Mouse (Mus musculus) left cerebral cortex, adult 9 months (tissue): ENCODE results near the gene 2700049A03Rik.
"Not testable (repeated sequence)": the region's sequence is repeated elsewhere in the genome, so short reads cannot be mapped to it uniquely, and the experiment has no call there.

Experiments used
- DNase-seq, 2 experiments: peaks; one replicate each; pipeline ENCODE4 v3.0.0; 2022; ENCODE audit warnings: low spot score in 2 of 2

2700049A03Rik gene

GRCm38 (mm10) chr12:71136130-71136973, at the start of gene 2700049A03Rik, which contains the start of gene Timm9:
2700049A03Rik (plus strand) TSS chr12:71136848.
Timm9 (minus strand) TSS chr12:71136684.
- DNase-seq = peak; percentile 58 to 83

- not testable (repeated sequence) for DNase-seq
Observed at GRCm38 (mm10) chr12:71104275-71104674, 32.4 kb upstream of the 2700049A03Rik start.

- DNase-seq = no peak
Observed at GRCm38 (mm10) chr12:71107216-71107771, 29.4 kb upstream of the 2700049A03Rik start.

- no peak for DNase-seq
Observed at GRCm38 (mm10) chr12:71111331-71111730, 25.3 kb upstream of the 2700049A03Rik start, which contains the start of gene Tomm20l. Tomm20l (plus strand) TSS chr12:71111428.

- DNase-seq = no peak
Observed at GRCm38 (mm10) chr12:71113074-71113473, 23.6 kb upstream of the 2700049A03Rik start.

- DNase-seq = peak; percentile 32 to 71
Observed at GRCm38 (mm10) chr12:71113675-71114288, 22.9 kb upstream of the 2700049A03Rik start.

GRCm38 (mm10) chr12:71116411-71116810, 20.2 kb upstream of the 2700049A03Rik start:
- DNase-seq = no peak

- DNase-seq = no peak
Observed at GRCm38 (mm10) chr12:71122731-71123130, 13.9 kb upstream of the 2700049A03Rik start.

GRCm38 (mm10) chr12:71123286-71123685, 13.4 kb upstream of the 2700049A03Rik start:
- DNase-seq = no peak

GRCm38 (mm10) chr12:71135581-71135980, 1.1 kb upstream of the 2700049A03Rik start:
- DNase-seq = no peak

- peak in 1 of 2 experiments; percentile 71 for DNase-seq
Observed at GRCm38 (mm10) chr12:71136974-71137491, 385 bp downstream of the 2700049A03Rik start.

GRCm38 (mm10) chr12:71137686-71138085, 1.0 kb downstream of the 2700049A03Rik start:
- DNase-seq = no peak

GRCm38 (mm10) chr12:71139258-71139828, 2.7 kb downstream of the 2700049A03Rik start:
- DNase-seq = no peak

- DNase-seq = no peak
Observed at GRCm38 (mm10) chr12:71141189-71141588, 4.5 kb downstream of the 2700049A03Rik start.

GRCm38 (mm10) chr12:71147641-71148040, 11.0 kb downstream of the 2700049A03Rik start:
- DNase-seq = peak in 1 of 2 experiments; percentile 40

GRCm38 (mm10) chr12:71148801-71149200, 12.2 kb downstream of the 2700049A03Rik start:
- no peak for DNase-seq

GRCm38 (mm10) chr12:71149456-71149855, 12.8 kb downstream of the 2700049A03Rik start:
- DNase-seq = no peak

- DNase-seq = no peak
Observed at GRCm38 (mm10) chr12:71150167-71150566, 13.5 kb downstream of the 2700049A03Rik start.

- no peak for DNase-seq
Observed at GRCm38 (mm10) chr12:71154979-71155378, 18.3 kb downstream of the 2700049A03Rik start.

- no peak for DNase-seq
Observed at GRCm38 (mm10) chr12:71157974-71158373, 21.3 kb downstream of the 2700049A03Rik start.

- no peak for DNase-seq
Observed at GRCm38 (mm10) chr12:71164410-71164809, 27.8 kb downstream of the 2700049A03Rik start.

GRCm38 (mm10) chr12:71169911-71170310, 33.3 kb downstream of the 2700049A03Rik start:
- DNase-seq = no peak
